Comparison of ENCODE assay signal across 14 mouse cellular contexts in genomic region chr6:122605483-122605882, GRCm38 (mm10). TPM values are rescaled to one million over a fixed set of nuclear protein-coding genes. Genes with fewer than 3 reads are reported as not detected.
A peak's percentile ranks its signal among the peaks of the same experiment; 100 is the strongest.
DNase-seq lines count a peak whose midpoint lies in the region; TF ChIP-seq lines count a peak whose summit lies in the region.
"Had no signal": no experiment of that assay in that cellular context is flagged by ENCODE, and none has a peak within 500 bp of the region (broad histone marks: within the 10 kb centered on the region; RNA-seq: fewer than 3 reads in every experiment).

No protein-coding gene starts in this region.

- dilution Hi-C loops in CH12.LX (cut with MboI; ENCODE audit: extremely low pct_ligation_motif_present, extremely low pct_unique_long_range_greater_than_20kb, low sequenced_read_pairs), result no loop called here

- no peaks in the 10 kb centered on the region for H3K9me3 ChIP-seq in CH12.LX (replicated peaks; ENCODE audit: low read length)

- TF ChIP-seq POLR2A in lung, adult 2 months (IDR thresholded peaks at IDR 0.05; ENCODE audit: borderline replicate concordance, extremely low read depth, low read depth, low read length), result no peak
- no peak for TF ChIP-seq POLR2A in CH12.LX (IDR thresholded peaks at IDR 0.05; ENCODE audit: low read depth, low read length)
- no peak for TF ChIP-seq POLR2A in small intestine, adult 2 months (IDR thresholded peaks at IDR 0.05; ENCODE audit: low read depth, low read length)

- H3K4me3 ChIP-seq in lung, adult 2 months (replicated peaks; ENCODE audit: extremely low read depth, low read depth, low read length), result no peak overlapping the region
- H3K4me3 ChIP-seq in CH12.LX (replicated peaks in 1 of 3; ENCODE audit: low read depth in 2 of 3, low read length in 2 of 3, poor library complexity in 1 of 3), result no peak overlapping the region
- H3K4me3 ChIP-seq in small intestine, adult 2 months (ENCODE audit: low read depth, low read length), result no peak overlapping the region
- H3K4me3 ChIP-seq: left cerebral cortex, adult 2 months; myocyte had no signal

- H3K27ac ChIP-seq in CH12.LX (ENCODE audit: insufficient read depth, low read depth), result no peak overlapping the region
- H3K27ac ChIP-seq in small intestine, adult 2 months (ENCODE audit: insufficient read depth, low read depth, low read length), result no peak overlapping the region
- H3K27ac ChIP-seq: left cerebral cortex, adult 2 months had no signal

- no peak overlapping the region for H3K4me2 ChIP-seq in CH12.LX (ENCODE audit: insufficient read depth, low read depth, poor library complexity, severe bottlenecking)

- in situ Hi-C loops in CH12.LX (cut with MboI; ENCODE audit: low pct_ligation_motif_present, low pct_unique_long_range_greater_than_20kb, low sequenced_read_pairs), result no loop called here

- H3K27me3 ChIP-seq in CH12.LX (replicated peaks), result no peaks in the 10 kb centered on the region
- no peaks in the 10 kb centered on the region for H3K27me3 ChIP-seq in small intestine, adult 2 months (ENCODE audit: control insufficient read depth, insufficient read depth, low read length)

- H3K9ac ChIP-seq in CH12.LX (ENCODE audit: insufficient read depth, low read depth), result no peak overlapping the region

- peaks cover 10% of the 10 kb centered on the region for H3K79me2 ChIP-seq in CH12.LX (replicated peaks; ENCODE audit: control insufficient read depth, extremely low read depth, insufficient read depth, poor library complexity, severe bottlenecking)

- H3K4me1 ChIP-seq in lung, adult 2 months (ENCODE audit: control insufficient read depth, insufficient read depth, low read length), result no peaks in the 10 kb centered on the region
- peaks cover 2 to 11% of the 10 kb centered on the region in 2 experiments; a peak in 2 of 4 replicates for H3K4me1 ChIP-seq in CH12.LX (ENCODE audit: control insufficient read depth in 1 of 2, insufficient read depth in 2 of 2)
- peaks cover 2% of the 10 kb centered on the region; the same call in 1 of the 2 replicates for H3K4me1 ChIP-seq in small intestine, adult 2 months (ENCODE audit: control insufficient read depth, insufficient read depth, insufficient read length, low read length)

- TF ChIP-seq EP300 in CH12.LX (IDR thresholded peaks at IDR 0.05; ENCODE audit: low read length), result no peak

- intact Hi-C loops in heart, postnatal 36 days (cut with DNase I), result no loop called here

- no peak for DNase-seq in lung, adult 2 months
- no peak for DNase-seq in lung, postnatal 14 days
- DNase-seq in CH12.LX (ENCODE audit: extremely low read depth), result peak; percentile 59
- peak; percentile 30 for DNase-seq in T-cell, adult 2 months (ENCODE audit: low spot score)
- DNase-seq in right cerebral cortex, adult 18-20 months, result no peak
- no peak for DNase-seq in heart, postnatal 36 days
- DNase-seq: cerebellum, adult 18-20 months; kidney, adult 18-20 months; lung, adult 18-20 months had no signal

- peak; percentile 53 for TF ChIP-seq RAD21 in CH12.LX (IDR thresholded peaks at IDR 0.05; ENCODE audit: low read depth, low read length)

- 85% methylated on average over 8 of the region's 8 CpGs for WGBS in lung, adult 2 months
- 86% methylated on average over 8 of the region's 8 CpGs for WGBS in small intestine, adult 2 months

- H3K36me3 ChIP-seq in CH12.LX (replicated peaks in 1 of 2; ENCODE audit: control insufficient read depth in 1 of 2, insufficient read depth in 1 of 2, low read length in 1 of 2), result no peaks in the 10 kb centered on the region
- no peaks in the 10 kb centered on the region for H3K36me3 ChIP-seq in small intestine, adult 2 months (ENCODE audit: control insufficient read depth, insufficient read depth, low read length)

- peak; percentile 40 for TF ChIP-seq CTCF in lung, adult 2 months (IDR thresholded peaks at IDR 0.05; ENCODE audit: insufficient read depth, low read length)
- peak; percentile 28 to 71 for TF ChIP-seq CTCF in CH12.LX (conservative IDR thresholded peaks at IDR 0.05 in 1 of 2, IDR thresholded peaks at IDR 0.05 in 1 of 2; ENCODE audit: low read depth in 2 of 2, low read length in 2 of 2)
- peak; percentile 38; the same call in 1 of the 2 replicates for TF ChIP-seq CTCF in small intestine, adult 2 months (IDR thresholded peaks at IDR 0.05; ENCODE audit: extremely low read depth, insufficient read length, insufficient replicate concordance, low read depth, low read length)

TF ChIP-seq in CH12.LX, 34 proteins besides CTCF, POLR2A, EP300 and RAD21:
- TF ChIP-seq UBTF (IDR thresholded peaks at IDR 0.05; ENCODE audit: low read depth, low read length), result no peak
- TF ChIP-seq MYC (IDR thresholded peaks at IDR 0.05; ENCODE audit: low read depth, low read length), result peak; percentile 67; the same call in 1 of the 2 replicates
- TF ChIP-seq SMC3 (IDR thresholded peaks at IDR 0.05; ENCODE audit: low read depth, low read length), result peak; percentile 54
TF ChIP-seq in CH12.LX: peak in this region for 2.

RNA-seq across cellular contexts. Expression of gene Apobec1, which starts 3.2 kb away (rescaled TPM):
- 13.5 and 23.2 TPM in 2 replicates for polyA plus RNA-seq in lung, adult 2 months (2012; rRNA removed)
- 32.2 and 39.6 TPM in 2 replicates for total RNA-seq in CH12.LX (2012; rRNA removed)
- total RNA-seq in CH12.LX (2014; rRNA removed), result 42.6 and 46.2 TPM in 2 replicates
- 34.4 and 41.9 TPM in 2 replicates for polyA plus RNA-seq in CH12.LX (2012; ENCODE audit: insufficient read length, low read depth)
- polyA plus RNA-seq in small intestine, adult 2 months (2012; rRNA removed), result 15.2 and 15.5 TPM in 2 replicates
- total RNA-seq in heart, postnatal 36 days (2021), result 1 to 10 TPM; 6.3 to 8.0 TPM

RNA-seq across cellular contexts. Expression of gene Gdf3, which starts 4.4 kb away (rescaled TPM):
- not detected in 2 replicates for polyA plus RNA-seq in lung, adult 2 months (2012; rRNA removed)
- total RNA-seq in CH12.LX (2012; rRNA removed), result not detected in 2 replicates
- not detected in 2 replicates for total RNA-seq in CH12.LX (2014; rRNA removed)
- polyA plus RNA-seq in CH12.LX (2012; ENCODE audit: insufficient read length, low read depth), result not detected in 2 replicates
- polyA plus RNA-seq in small intestine, adult 2 months (2012; rRNA removed), result 0.14 TPM in 1 of 2 replicates, not detected in the other
- not detected for total RNA-seq in heart, postnatal 36 days (2021)
- total RNA-seq: left cerebral cortex, adult 2 months had no signal
- polyA plus RNA-seq: embryonic facial prominence, embryonic 11.5 days; myocyte had no signal

RNA-seq across cellular contexts. Expression of gene Dppa3, which starts 20.7 kb away (rescaled TPM):
- not detected in 2 replicates for polyA plus RNA-seq in lung, adult 2 months (2012; rRNA removed)
- total RNA-seq in CH12.LX (2012; rRNA removed) (not detected in 2 replicates), CH12.LX (2014; rRNA removed) (not detected in 2 replicates)
- polyA plus RNA-seq in CH12.LX (2012; ENCODE audit: insufficient read length, low read depth), result not detected in 2 replicates
- not detected in 2 replicates for polyA plus RNA-seq in small intestine, adult 2 months (2012; rRNA removed)
- not detected for total RNA-seq in heart, postnatal 36 days (2021)
- total RNA-seq: left cerebral cortex, adult 2 months had no signal
- polyA plus RNA-seq: embryonic facial prominence, embryonic 11.5 days; myocyte had no signal

RNA-seq across cellular contexts. Expression of gene Aicda, which starts 51.9 kb away (rescaled TPM):
- not detected in 2 replicates for polyA plus RNA-seq in lung, adult 2 months (2012; rRNA removed)
- total RNA-seq in CH12.LX (2012; rRNA removed) (5.4 and 6.4 TPM in 2 replicates), CH12.LX (2014; rRNA removed) (41.1 TPM in 2 replicates)
- polyA plus RNA-seq in CH12.LX (2012; ENCODE audit: insufficient read length, low read depth), result 33.3 and 36.6 TPM in 2 replicates
- 0.17 and 0.44 TPM in 2 replicates for polyA plus RNA-seq in small intestine, adult 2 months (2012; rRNA removed)
- not detected for total RNA-seq in heart, postnatal 36 days (2021)
- total RNA-seq: left cerebral cortex, adult 2 months had no signal
- polyA plus RNA-seq: embryonic facial prominence, embryonic 11.5 days; heart, embryonic 14.5 days; myocyte had no signal

Comparison
In these comparisons a context has a peak if more than half of its experiments do, and no peak if none do; other contexts are left out.
1. DNase-seq: peak in CH12.LX (single experiment) and T-cell, adult 2 months (single experiment); none in lung, adult 2 months (single experiment), lung, postnatal 14 days (single experiment), right cerebral cortex, adult 18-20 months (single experiment) and heart, postnatal 36 days (0 of 2).
2. Peak in every context shown above with its lines, with median percentiles within 50 percentile points of each other: CTCF ChIP-seq.